Mouse (Mus musculus) forebrain, embryonic 15.5 days (tissue): ENCODE results near the gene Gm17093. TPM values are rescaled to one million over a fixed set of nuclear protein-coding genes. Genes with fewer than 3 reads are reported as not detected.
"Not testable (repeated sequence)": the region's sequence is repeated elsewhere in the genome, so short reads cannot be mapped to it uniquely, and the experiment has no call there.

ENCODE experiments used
- ATAC-seq: fragments of 200-750 bp; cut with Nextera tagmentation; replicated peaks from 2 replicates; pipeline ENCODE4 v1.8.0; 2017; ENCODE audit warnings: mild to moderate bottlenecking, moderate TSS enrichment, moderate library complexity
- H3K27ac ChIP-seq: fragments of 300-500 bp; sonication (generic); replicated peaks from 2 replicates; pipeline ENCODE4 v1.5.1; 2015; ENCODE audit warnings: mild to moderate bottlenecking, inconsistent platforms
- H3K27me3 ChIP-seq: fragments of 300-500 bp; sonication (generic); 2 replicates; pipeline ENCODE4 v1.6.1; 2015; ENCODE audit warnings: inconsistent platforms
- H3K36me3 ChIP-seq: fragments of 300-500 bp; sonication (generic); 2 replicates; pipeline ENCODE4 v1.6.1; 2015; ENCODE audit warnings: mild to moderate bottlenecking, inconsistent platforms
- H3K4me1 ChIP-seq: fragments of 300-500 bp; sonication (generic); 2 replicates; pipeline ENCODE4 v1.6.1; 2015; ENCODE audit warnings: inconsistent platforms
- H3K4me2 ChIP-seq: fragments of 300-500 bp; sonication (generic); replicated peaks from 2 replicates; pipeline ENCODE4 v1.6.1; 2015; ENCODE audit warnings: mild to moderate bottlenecking, inconsistent platforms
- H3K4me3 ChIP-seq: fragments of 300-500 bp; sonication (generic); 2 replicates; pipeline ENCODE4 v1.5.1; 2015; ENCODE audit warnings: mild to moderate bottlenecking, inconsistent platforms
- H3K9ac ChIP-seq: fragments of 300-500 bp; sonication (generic); replicated peaks from 2 replicates; pipeline ENCODE4 v1.6.1; 2015; ENCODE audit warnings: mild to moderate bottlenecking, inconsistent platforms
- H3K9me3 ChIP-seq: fragments of 300-500 bp; sonication (generic); 2 replicates; pipeline ENCODE4 v1.6.1; 2016; ENCODE audit warnings: inconsistent platforms
- WGBS: fragments of 180-500 bp; shearing (Covaris S2); methylation state at CpG from one replicate; pipeline ENCODE4 v1.1.7; 2015; ENCODE audit warnings: mixed read lengths; 5-methylcytosine and 5-hydroxymethylcytosine counted together
- polyA plus RNA-seq: library from polyadenylated mRNA; unstranded; fragments of >200 nt; fragmentation: Nextera tagmentation; extraction: Ambion mirVana; gene quantifications from 2 replicates; pipeline ENCODE4 v1.2.1, GENCODE M21; 2015

Gm17093 gene
- not detected in 2 replicates for polyA plus RNA-seq

- not testable (repeated sequence) for H3K27ac ChIP-seq, ATAC-seq, H3K9ac ChIP-seq, H3K36me3 ChIP-seq, H3K27me3 ChIP-seq, H3K4me1 ChIP-seq, H3K4me2 ChIP-seq, H3K4me3 ChIP-seq, H3K9me3 ChIP-seq
- 91% methylated on average over 5 of the region's 5 CpGs for WGBS
Observed at GRCm38 (mm10) chr14:44517976-44518375, at the start of gene Gm17093. TSS of gene Gm17093 (plus strand) at chr14:44518276.

DNA sequence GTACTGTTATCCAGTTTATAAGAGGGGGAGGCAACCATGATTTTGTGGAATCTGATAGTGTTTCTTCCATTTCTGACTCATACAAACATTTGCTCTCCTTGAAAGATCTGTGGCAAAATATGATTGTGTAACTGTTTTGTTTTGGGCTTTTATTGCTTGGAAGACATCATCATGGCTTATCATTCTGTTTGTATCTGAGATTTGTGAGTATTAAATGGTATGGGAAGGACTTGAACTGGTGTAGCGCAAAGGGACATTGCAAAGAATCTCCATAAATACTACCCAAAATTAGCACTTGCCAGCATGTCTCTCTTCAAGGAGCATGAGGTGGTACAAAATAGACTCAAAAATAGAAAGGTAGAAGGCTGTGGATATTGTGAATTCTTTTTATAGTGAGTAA lies 25.9 kb upstream of the Gm17093 start, which contains the start of gene BC061237:
TSS of gene BC061237 (plus strand) at position 301 of the 400 bp plus-strand sequence.
- H3K27ac ChIP-seq, H3K4me1 ChIP-seq, ATAC-seq, H3K4me3 ChIP-seq, H3K27me3 ChIP-seq, H3K9me3 ChIP-seq, H3K36me3 ChIP-seq, H3K9ac ChIP-seq, H3K4me2 ChIP-seq: not testable (repeated sequence)
- WGBS, result 100% methylated on average over 1 of the region's 1 CpGs

DNA sequence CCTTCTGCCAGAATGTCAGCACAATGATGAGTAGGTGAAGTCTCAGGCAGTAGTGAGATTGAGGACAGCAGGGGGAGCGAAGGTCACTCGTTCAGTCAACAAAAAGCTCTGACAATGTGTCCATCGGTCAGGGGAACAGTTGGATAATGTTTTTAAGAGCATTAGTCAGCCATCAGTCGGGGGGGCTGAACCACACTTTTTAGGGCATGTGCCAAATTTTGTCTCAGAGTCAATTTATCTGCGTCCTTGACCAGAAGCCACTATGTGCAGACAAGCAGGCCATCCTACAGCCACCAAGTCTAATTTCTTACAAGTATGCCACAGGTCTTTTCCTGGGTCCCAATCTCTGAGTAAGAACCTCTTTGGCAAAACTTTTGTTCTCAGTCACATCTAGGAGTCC lies 29.9 kb downstream of the Gm17093 start:
- not testable (repeated sequence) for H3K9me3 ChIP-seq, H3K27ac ChIP-seq, H3K27me3 ChIP-seq, H3K4me2 ChIP-seq, ATAC-seq, H3K4me1 ChIP-seq, H3K9ac ChIP-seq, H3K36me3 ChIP-seq, H3K4me3 ChIP-seq
- 87% methylated on average over 5 of the region's 5 CpGs for WGBS

Other genes with a start within 250 kb of the Gm17093 start
- not detected in 2 replicates for gene Gm8220, start 232.7 kb upstream of the Gm17093 start, polyA plus RNA-seq
- not detected in 2 replicates for gene Gm5930, start 179.7 kb upstream of the Gm17093 start, polyA plus RNA-seq
- gene Gm8229, start 152.9 kb upstream of the Gm17093 start, polyA plus RNA-seq, result not detected in 2 replicates
- gene Gm3371, start 107.6 kb upstream of the Gm17093 start, polyA plus RNA-seq, result not detected in 2 replicates
- gene Gm8232, start 84.6 kb upstream of the Gm17093 start, polyA plus RNA-seq, result not detected in 2 replicates
- not detected in 2 replicates for gene BC061237, start 25.8 kb upstream of the Gm17093 start, polyA plus RNA-seq
- not detected in 2 replicates for gene Gm8247, start 64.9 kb downstream of the Gm17093 start, polyA plus RNA-seq
- not detected in 2 replicates for gene Gm5624, start 109.7 kb downstream of the Gm17093 start, polyA plus RNA-seq
- gene Gm8257, start 188.2 kb downstream of the Gm17093 start, polyA plus RNA-seq, result not detected in 2 replicates
- not detected in 2 replicates for gene Gm8267, start 232.1 kb downstream of the Gm17093 start, polyA plus RNA-seq